Mouse (Mus musculus): ENCODE data around the gene Rasa2. TPM values are rescaled to one million over a fixed set of nuclear protein-coding genes. Genes with fewer than 3 reads are reported as not detected.

The Rasa2 gene
- polyA plus RNA-seq, 1 experiment: 10.7 TPM

DNA sequence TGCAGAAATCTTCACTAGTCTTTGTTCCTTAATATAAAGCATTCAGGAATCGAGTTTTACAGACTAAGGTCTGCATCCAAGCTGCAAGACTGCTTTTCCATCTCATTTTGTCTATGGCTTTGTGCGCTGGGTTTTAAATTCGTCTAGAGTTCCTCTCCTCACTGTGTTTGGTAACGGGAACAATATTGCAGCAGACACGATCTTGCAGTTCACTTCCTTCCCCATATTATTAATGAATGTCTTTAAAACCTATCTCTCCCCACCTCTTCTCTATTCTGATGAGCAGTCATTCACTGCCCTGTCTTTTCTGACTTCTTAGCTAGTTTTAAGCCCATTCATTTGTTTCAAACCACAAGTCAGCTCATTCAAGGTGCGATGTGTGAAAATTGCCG is 5.7 kb upstream of the Rasa2 start:
- no peak for DNase-seq (ENCODE audit: low read depth)
- TF ChIP-seq CTCF (IDR thresholded peaks at IDR 0.05; ENCODE audit: borderline replicate concordance, extremely low read depth, insufficient read depth, insufficient read length) (no peak), POLR2A (IDR thresholded peaks at IDR 0.05; ENCODE audit: borderline replicate concordance, extremely low read depth, insufficient read depth, insufficient read length, poor library complexity, severe bottlenecking) (no peak)

GRCm38 (mm10) chr9:96636423-96637156 is 5.2 kb upstream of the Rasa2 start:
- DNase-seq (ENCODE audit: low read depth): no peak
- no peak for TF ChIP-seq CTCF (IDR thresholded peaks at IDR 0.05; ENCODE audit: borderline replicate concordance, extremely low read depth, insufficient read depth, insufficient read length)
- TF ChIP-seq POLR2A (IDR thresholded peaks at IDR 0.05; ENCODE audit: borderline replicate concordance, extremely low read depth, insufficient read depth, insufficient read length, poor library complexity, severe bottlenecking): no peak

- TF ChIP-seq CTCF (IDR thresholded peaks at IDR 0.05; ENCODE audit: borderline replicate concordance, extremely low read depth, insufficient read depth, insufficient read length) (no peak), POLR2A (IDR thresholded peaks at IDR 0.05; ENCODE audit: borderline replicate concordance, extremely low read depth, insufficient read depth, insufficient read length, poor library complexity, severe bottlenecking) (no peak)
- DNase-seq (ENCODE audit: low read depth): no peak
These were observed 4.5 kb upstream of the Rasa2 start for GRCm38 (mm10) chr9:96635899-96636298.

DNA sequence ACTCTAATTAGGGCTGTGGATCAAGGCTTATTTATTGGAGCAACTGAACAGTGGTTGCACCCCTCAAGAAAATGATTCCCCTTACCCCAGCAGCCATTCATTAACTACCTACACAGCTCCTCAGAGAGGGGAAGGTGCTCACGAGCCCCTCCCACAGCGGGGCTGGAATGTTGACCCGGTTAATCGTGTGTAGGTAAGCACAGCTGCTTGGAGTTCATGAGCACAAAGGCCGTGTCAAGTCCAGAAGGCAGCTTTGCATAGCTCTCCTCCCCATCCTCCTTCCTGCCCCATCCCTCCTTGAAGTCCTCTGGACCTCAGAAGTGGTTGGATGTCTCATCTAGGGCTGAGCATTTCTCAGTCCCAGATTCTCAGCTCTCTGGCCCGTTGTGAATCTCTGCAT is 3.8 kb upstream of the Rasa2 start:
- no peak for DNase-seq (ENCODE audit: low read depth)
- TF ChIP-seq POLR2A (IDR thresholded peaks at IDR 0.05; ENCODE audit: borderline replicate concordance, extremely low read depth, insufficient read depth, insufficient read length, poor library complexity, severe bottlenecking): no peak
- no peak for TF ChIP-seq CTCF (IDR thresholded peaks at IDR 0.05; ENCODE audit: borderline replicate concordance, extremely low read depth, insufficient read depth, insufficient read length)

DNA sequence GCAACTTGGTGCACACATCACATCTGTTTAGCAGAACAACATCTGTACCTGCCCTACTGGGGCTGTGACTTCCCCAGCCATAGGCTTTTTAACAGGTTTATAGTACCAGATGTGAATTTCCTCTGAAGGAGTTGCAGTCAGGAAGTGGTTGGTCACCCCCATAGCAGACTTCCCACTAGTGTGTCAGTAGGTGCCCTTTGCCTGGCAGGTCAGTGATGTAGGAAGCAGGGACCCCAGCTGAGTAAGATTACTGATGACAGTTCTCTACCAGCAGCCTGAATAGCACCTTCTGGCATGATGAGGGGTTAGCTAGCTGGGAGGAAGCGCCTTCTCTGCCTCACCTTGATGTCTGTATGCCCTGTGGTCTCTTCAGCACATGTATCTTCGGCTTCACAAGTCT is 2.4 kb upstream of the Rasa2 start:
- no peak for DNase-seq (ENCODE audit: low read depth)
- TF ChIP-seq CTCF (IDR thresholded peaks at IDR 0.05; ENCODE audit: borderline replicate concordance, extremely low read depth, insufficient read depth, insufficient read length) (no peak), POLR2A (IDR thresholded peaks at IDR 0.05; ENCODE audit: borderline replicate concordance, extremely low read depth, insufficient read depth, insufficient read length, poor library complexity, severe bottlenecking) (no peak)

DNA sequence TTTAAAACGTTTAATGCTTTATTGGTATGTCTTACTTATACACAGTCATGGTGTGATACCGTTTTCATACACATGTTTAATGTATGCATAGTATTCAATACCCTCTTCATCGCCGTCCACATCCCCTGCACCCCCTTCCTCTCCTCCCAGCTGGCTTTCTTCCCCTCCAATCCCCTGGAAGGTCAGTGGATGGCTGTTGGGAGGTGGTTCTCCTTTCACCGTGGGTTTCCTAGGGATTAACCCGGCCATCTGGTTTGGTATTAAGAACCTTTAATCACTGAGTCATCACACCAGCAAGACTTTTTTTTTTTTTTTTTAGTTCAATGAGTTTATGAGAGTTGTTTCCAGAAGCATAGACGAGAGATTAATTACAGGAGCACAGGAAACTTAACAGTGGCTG is 1.3 kb upstream of the Rasa2 start:
- TF ChIP-seq CTCF (IDR thresholded peaks at IDR 0.05; ENCODE audit: borderline replicate concordance, extremely low read depth, insufficient read depth, insufficient read length) (no peak), POLR2A (IDR thresholded peaks at IDR 0.05; ENCODE audit: borderline replicate concordance, extremely low read depth, insufficient read depth, insufficient read length, poor library complexity, severe bottlenecking) (no peak)
- DNase-seq (ENCODE audit: low read depth): no peak

GRCm38 (mm10) chr9:96632073-96632690 is 765 bp upstream of the Rasa2 start:
- TF ChIP-seq CTCF (IDR thresholded peaks at IDR 0.05; ENCODE audit: borderline replicate concordance, extremely low read depth, insufficient read depth, insufficient read length): no peak
- DNase-seq (ENCODE audit: low read depth): no peak

GRCm38 (mm10) chr9:96630571-96631388 is 637 bp downstream of the Rasa2 start:
- peak; percentile 9; the same call in 1 of the 2 replicates for TF ChIP-seq POLR2A (IDR thresholded peaks at IDR 0.05; ENCODE audit: borderline replicate concordance, extremely low read depth, insufficient read depth, insufficient read length, poor library complexity, severe bottlenecking)
- no peak for TF ChIP-seq CTCF (IDR thresholded peaks at IDR 0.05; ENCODE audit: borderline replicate concordance, extremely low read depth, insufficient read depth, insufficient read length)
- peak; percentile 69 for DNase-seq (ENCODE audit: low read depth)

- TF ChIP-seq POLR2A (IDR thresholded peaks at IDR 0.05; ENCODE audit: borderline replicate concordance, extremely low read depth, insufficient read depth, insufficient read length, poor library complexity, severe bottlenecking) (no peak), CTCF (IDR thresholded peaks at IDR 0.05; ENCODE audit: borderline replicate concordance, extremely low read depth, insufficient read depth, insufficient read length) (no peak)
- DNase-seq (ENCODE audit: low read depth): no peak
These were observed 2.3 kb downstream of the Rasa2 start for GRCm38 (mm10) chr9:96629151-96629550.

DNA sequence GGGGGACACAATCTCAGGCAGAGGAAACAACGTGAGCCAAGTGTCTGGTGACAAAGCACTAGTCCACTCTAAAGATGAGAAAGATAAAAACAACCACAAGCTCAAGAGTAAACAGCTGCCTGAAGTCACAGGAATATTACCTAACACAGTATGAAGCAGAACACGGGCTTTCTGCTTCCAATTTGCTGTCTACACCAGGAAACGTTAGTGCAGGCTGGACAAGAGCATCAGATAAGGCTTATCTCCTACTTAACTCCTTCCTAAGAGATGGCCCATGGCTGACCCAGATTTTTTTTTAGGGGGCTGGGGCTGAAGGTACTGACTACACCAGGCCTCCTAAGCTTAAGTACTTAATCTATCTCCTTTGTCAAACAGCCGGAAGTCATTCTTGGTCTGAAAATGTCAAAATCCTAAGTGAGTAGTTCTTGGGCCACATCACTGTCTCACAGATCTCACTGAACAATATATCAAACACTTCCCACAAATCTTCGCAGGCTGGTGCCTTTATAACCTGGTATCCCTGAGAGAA is 3.8 kb downstream of the Rasa2 start:
- no peak for DNase-seq (ENCODE audit: low read depth)
- TF ChIP-seq POLR2A (IDR thresholded peaks at IDR 0.05; ENCODE audit: borderline replicate concordance, extremely low read depth, insufficient read depth, insufficient read length, poor library complexity, severe bottlenecking): no peak
- TF ChIP-seq CTCF (IDR thresholded peaks at IDR 0.05; ENCODE audit: borderline replicate concordance, extremely low read depth, insufficient read depth, insufficient read length): no peak

DNA sequence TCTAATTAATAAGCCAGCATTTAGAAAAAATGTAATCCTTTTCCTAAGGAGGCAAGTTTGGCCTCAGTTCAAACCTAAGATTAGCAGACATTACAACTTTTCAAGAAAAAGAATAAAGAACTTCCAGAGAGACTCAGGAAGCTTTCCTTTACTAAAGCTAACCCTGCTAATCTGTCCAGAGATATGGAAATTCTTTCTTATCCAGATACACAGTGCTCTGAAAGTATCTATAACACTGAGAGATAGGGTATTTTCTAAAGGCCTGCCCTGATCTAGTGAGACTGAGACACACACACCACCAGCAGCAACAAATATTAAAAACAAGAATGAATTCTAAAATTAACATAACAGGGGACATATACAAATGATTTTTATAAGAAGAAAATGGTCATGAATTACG is 4.4 kb downstream of the Rasa2 start:
- DNase-seq (ENCODE audit: low read depth): no peak
- no peak for TF ChIP-seq POLR2A (IDR thresholded peaks at IDR 0.05; ENCODE audit: borderline replicate concordance, extremely low read depth, insufficient read depth, insufficient read length, poor library complexity, severe bottlenecking)
- TF ChIP-seq CTCF (IDR thresholded peaks at IDR 0.05; ENCODE audit: borderline replicate concordance, extremely low read depth, insufficient read depth, insufficient read length): no peak

All from brain, embryonic 14.5 days (tissue).